Mouse (Mus musculus): ENCODE measurements around the gene Insm1. TPM values are rescaled to one million over a fixed set of nuclear protein-coding genes. Genes with fewer than 3 reads are reported as not detected.
A peak's percentile ranks its signal among the peaks of the same experiment; 100 is the strongest.

The Insm1 gene
- 6.0 and 6.8 TPM in 2 replicates for total RNA-seq (2021)
- long read RNA-seq, experiment 1, transcript Insm1-201 (1 exons, 3,100 nt), result major isoform, 13 of 13 reads
- long read RNA-seq, experiment 1, partial matches to known transcripts, result 0 of 13 reads
- long read RNA-seq, experiment 1, other reads (novel, unspliced or antisense), result 0 of 13 reads
- long read RNA-seq, experiment 2, transcript Insm1-201 (1 exons, 3,100 nt), result major isoform, 8 of 8 reads
- long read RNA-seq, experiment 2, partial matches to known transcripts, result 0 of 8 reads
- long read RNA-seq, experiment 2, other reads (novel, unspliced or antisense), result 0 of 8 reads

GRCm38 (mm10) chr2:146221076-146221928 is at the start of gene Insm1:
Gene Insm1, plus strand, starts transcription at chr2:146221921.
- peak; percentile 62 for DNase-seq

- no peak for DNase-seq
Measured at GRCm38 (mm10) chr2:146172106-146172505, 49.6 kb upstream of the Insm1 start.

GRCm38 (mm10) chr2:146174173-146174572 is 47.5 kb upstream of the Insm1 start:
- no peak for DNase-seq

GRCm38 (mm10) chr2:146178718-146179117 is 43.0 kb upstream of the Insm1 start:
- DNase-seq, result no peak

- DNase-seq, result no peak
Measured at GRCm38 (mm10) chr2:146183830-146184793, 37.6 kb upstream of the Insm1 start.

GRCm38 (mm10) chr2:146196126-146196525 is 25.6 kb upstream of the Insm1 start:
- no peak for DNase-seq

GRCm38 (mm10) chr2:146197947-146198346 is 23.8 kb upstream of the Insm1 start:
- no peak for DNase-seq

- no peak for DNase-seq
Measured at GRCm38 (mm10) chr2:146210968-146211367, 10.8 kb upstream of the Insm1 start.

GRCm38 (mm10) chr2:146214715-146215114 is 7.0 kb upstream of the Insm1 start:
- DNase-seq, result peak; percentile 58

GRCm38 (mm10) chr2:146216111-146217064 is 5.3 kb upstream of the Insm1 start:
- no peak for DNase-seq

- DNase-seq, result no peak
Measured at GRCm38 (mm10) chr2:146217227-146217980, 4.3 kb upstream of the Insm1 start.

- no peak for DNase-seq
Measured at GRCm38 (mm10) chr2:146218161-146218691, 3.5 kb upstream of the Insm1 start.

- DNase-seq, result no peak
Measured at GRCm38 (mm10) chr2:146218881-146219535, 2.7 kb upstream of the Insm1 start.

GRCm38 (mm10) chr2:146219791-146220190 is 1.9 kb upstream of the Insm1 start:
- DNase-seq, result no peak

GRCm38 (mm10) chr2:146220591-146221075 is 1.1 kb upstream of the Insm1 start:
- peak; percentile 8 for DNase-seq

GRCm38 (mm10) chr2:146221929-146222278 is 183 bp downstream of the Insm1 start:
- DNase-seq, result peak; percentile 52

- DNase-seq, result peak; percentile 42
Measured at GRCm38 (mm10) chr2:146222279-146223175, 806 bp downstream of the Insm1 start.
